Mouse (Mus musculus) ZHBTc4 (cell line): ENCODE measurements around the gene Gdi1.
"Not testable (repeated sequence)": the region's sequence is repeated elsewhere in the genome, so short reads cannot be mapped to it uniquely, and the experiment has no call there.

Source experiments
- DNase-seq: peaks from one replicate; pipeline ENCODE4 v3.0.0-alpha.2; 2011; ENCODE audit warnings: low read depth, low spot score

The Gdi1 gene

GRCm38 (mm10) chrX:74329215-74329671 is 24.4 kb downstream of the Gdi1 start:
- no peak for DNase-seq

- DNase-seq = no peak
Measured at GRCm38 (mm10) chrX:74330166-74330930, 25.6 kb downstream of the Gdi1 start.

- DNase-seq = peak; percentile 16
Measured at GRCm38 (mm10) chrX:74352645-74353466, 48.1 kb downstream of the Gdi1 start.

DNA sequence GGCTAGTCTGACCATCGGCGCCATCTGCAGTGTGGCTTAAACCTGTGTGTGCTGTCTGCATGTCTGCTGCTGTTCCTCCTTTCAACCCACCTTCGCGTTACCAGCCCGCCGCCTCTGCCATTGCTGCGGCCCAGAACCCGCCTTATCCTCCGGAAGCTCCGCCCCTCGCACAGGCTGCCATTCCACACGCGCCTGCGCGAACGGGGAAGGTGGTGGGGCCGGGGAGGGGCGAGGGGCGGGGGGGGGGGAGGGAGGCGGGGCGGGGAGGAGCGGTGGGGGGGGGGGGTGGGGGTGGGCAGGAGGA is 48.6 kb downstream of the Gdi1 start, which contains the start of gene Lage3:
Lage3 (minus strand) TSS at position 152 of the 304 bp plus-strand sequence.
- peak; percentile 82 for DNase-seq

DNA sequence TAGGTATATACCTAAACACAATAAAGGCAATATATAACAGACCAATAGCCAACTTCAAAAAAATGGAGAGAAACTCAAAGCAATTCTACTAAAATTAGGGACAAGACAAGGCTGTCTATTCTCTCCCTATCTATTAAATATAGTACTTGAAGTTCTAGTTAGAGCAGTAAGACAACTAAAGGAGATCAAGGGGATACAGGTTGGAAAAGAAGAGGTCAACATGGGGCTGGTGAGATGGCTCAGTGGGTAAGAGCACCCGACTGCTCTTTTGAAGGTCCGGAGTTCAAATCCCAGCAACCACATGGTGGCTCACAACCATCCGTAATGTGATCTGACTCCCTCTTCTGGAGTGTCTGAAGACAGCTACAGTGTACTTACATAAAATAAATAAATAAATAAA is 52.3 kb downstream of the Gdi1 start:
- not testable (repeated sequence) for DNase-seq

DNA sequence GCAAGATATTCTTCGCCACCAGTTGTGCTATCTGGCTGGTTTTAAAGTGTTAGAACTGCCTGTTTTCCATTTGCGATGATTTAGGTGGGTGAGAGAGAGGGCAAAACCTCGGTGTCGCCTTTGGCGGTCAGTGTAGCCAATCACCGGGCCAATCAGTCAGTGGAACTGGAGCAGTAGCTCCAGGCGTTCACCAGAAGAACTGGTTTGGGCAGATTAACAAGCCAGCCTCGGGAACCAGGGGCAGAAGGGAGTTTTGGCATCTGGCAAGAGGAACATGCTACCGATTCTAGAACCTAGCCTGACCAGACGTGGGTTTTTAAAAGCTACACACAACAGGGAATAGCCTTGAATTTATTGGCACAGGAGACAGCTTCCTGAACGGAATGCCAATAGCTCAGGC is 54.4 kb downstream of the Gdi1 start:
- peak; percentile 19 for DNase-seq
